Mouse (Mus musculus) gastrocnemius, postnatal 36 days (tissue): ENCODE data around the gene Dlgap1. TPM values are rescaled to one million over a fixed set of nuclear protein-coding genes. Genes with fewer than 3 reads are reported as not detected.

Source experiments
- DNase-seq, 2 experiments: peaks; one replicate each; pipeline ENCODE4 v3.0.0; 2022
- intact Hi-C: fragments of 180-260 bp; cut with DNase I; formaldehyde crosslinking; loops from one replicate; pipeline ENCODE4 v1.15.1; 2025
- total RNA-seq, 2 experiments: library from RNA; stranded (reverse); gene quantifications; 2 replicates each; pipeline ENCODE4 v1.2.3; 2021

Dlgap1 gene
- total RNA-seq, 2 experiments from 2014 or later, result 0.10 to 0.54 TPM

DNA sequence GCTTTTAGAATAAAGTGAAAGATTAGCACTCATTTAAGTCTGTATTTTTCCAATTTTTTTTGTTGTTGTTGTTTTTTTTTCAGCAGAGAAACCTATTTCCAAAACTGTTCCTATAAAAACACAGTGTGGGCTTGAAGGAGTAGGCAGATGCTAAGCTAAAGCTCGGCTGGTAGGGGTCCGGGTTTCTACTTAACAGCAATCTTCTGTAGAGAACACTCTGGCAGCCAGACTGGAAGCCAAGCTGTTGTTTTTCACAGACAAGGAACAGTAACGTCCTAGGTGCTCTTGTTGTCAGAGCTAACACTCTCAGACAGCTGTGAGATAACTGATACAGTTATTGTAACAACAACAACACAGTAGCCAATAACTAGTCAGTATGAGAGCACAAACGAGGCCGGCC is 468.4 kb downstream of the Dlgap1 start:
- no peak for DNase-seq
- intact Hi-C loops, result no loop called here

GRCm38 (mm10) chr17:70442976-70443375 is 474.1 kb downstream of the Dlgap1 start:
- DNase-seq, result no peak
- intact Hi-C loops, result no loop called here

- DNase-seq, result no peak
- intact Hi-C loops, result no loop called here
Observed at GRCm38 (mm10) chr17:70446451-70446850, 477.6 kb downstream of the Dlgap1 start.

- DNase-seq, result no peak
- intact Hi-C loops, result no loop called here
Observed at GRCm38 (mm10) chr17:70455036-70455435, 486.2 kb downstream of the Dlgap1 start.

GRCm38 (mm10) chr17:70457103-70457502 is 488.2 kb downstream of the Dlgap1 start:
- DNase-seq, result no peak
- intact Hi-C loops, result no loop called here

GRCm38 (mm10) chr17:70462231-70462630 is 493.4 kb downstream of the Dlgap1 start:
- intact Hi-C loops, result no loop called here
- DNase-seq, result no peak

- no peak for DNase-seq
- intact Hi-C loops, result no loop called here
Observed at GRCm38 (mm10) chr17:70462771-70463491, 494.1 kb downstream of the Dlgap1 start.

GRCm38 (mm10) chr17:70466413-70466812 is 497.5 kb downstream of the Dlgap1 start:
- no peak for DNase-seq
- intact Hi-C loops, result no loop called here

GRCm38 (mm10) chr17:70470970-70471371 is 502.1 kb downstream of the Dlgap1 start:
- intact Hi-C loops, result no loop called here
- DNase-seq, result no peak

- intact Hi-C loops, result no loop called here
Observed at GRCm38 (mm10) chr17:70472162-70472561, 503.3 kb downstream of the Dlgap1 start.

DNA sequence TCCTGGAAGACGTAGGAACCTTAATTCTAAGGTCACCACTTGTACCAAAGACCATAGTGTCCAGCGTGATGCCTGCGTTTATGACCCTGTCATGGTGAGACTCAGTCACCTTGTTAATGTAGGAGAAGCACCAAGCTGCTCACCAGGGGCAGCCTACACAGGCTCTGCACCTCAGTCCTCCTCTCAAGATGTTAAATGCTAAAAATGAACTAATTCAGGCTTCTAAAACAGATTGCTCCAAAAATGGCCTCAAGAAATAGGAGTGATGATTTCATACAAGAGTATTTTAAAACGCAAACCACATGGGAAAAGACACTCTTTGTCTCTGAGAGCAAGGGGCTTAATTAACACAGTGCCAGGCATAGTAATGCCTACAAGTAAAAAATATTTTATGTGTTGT is 505.0 kb downstream of the Dlgap1 start:
- intact Hi-C loops, result no loop called here
- no peak for DNase-seq

More at GRCm38 (mm10) chr17:70472162-70472561, 503.3 kb downstream of the Dlgap1 start:
- no peak for DNase-seq

DNA sequence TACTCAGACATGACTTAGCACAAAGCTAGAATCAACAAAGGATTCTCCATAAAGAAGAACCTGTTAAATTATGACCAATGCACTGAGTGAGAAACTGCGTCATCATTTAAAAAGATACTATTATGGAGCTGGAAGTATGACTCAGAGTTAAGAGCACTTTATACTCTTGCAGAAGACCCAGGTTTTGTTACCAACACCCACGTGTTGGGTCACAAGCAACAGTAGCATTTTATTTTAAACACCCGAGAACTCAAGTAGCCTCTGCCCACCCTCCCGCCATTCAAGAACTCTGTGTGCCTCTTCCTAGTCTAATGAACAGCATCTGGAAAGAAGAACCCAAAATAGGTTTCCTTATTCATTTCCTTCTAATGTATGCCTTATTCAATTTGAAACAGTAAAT is 514.8 kb downstream of the Dlgap1 start:
- no peak for DNase-seq
- intact Hi-C loops, result no loop called here

DNA sequence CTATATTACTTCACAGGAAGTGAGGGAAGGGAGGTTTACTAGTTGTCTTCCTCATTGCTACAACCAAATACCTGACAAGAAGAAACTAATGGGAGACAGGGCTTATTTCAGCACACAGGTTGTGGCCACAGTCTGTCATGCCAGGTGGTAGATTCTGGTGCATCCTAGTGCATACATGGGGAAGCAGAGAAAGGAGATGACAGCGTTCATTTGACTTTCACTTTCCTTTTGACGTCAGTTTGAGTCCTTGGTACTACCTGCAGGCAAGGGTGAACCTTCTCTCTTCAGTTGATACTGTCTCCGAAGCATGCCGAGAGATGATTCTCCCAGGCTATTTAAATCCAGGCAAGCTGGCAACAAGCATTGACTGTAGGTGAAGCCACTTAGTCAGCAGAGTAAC is 516.8 kb downstream of the Dlgap1 start:
- no peak for DNase-seq
- intact Hi-C loops, result no loop called here

DNA sequence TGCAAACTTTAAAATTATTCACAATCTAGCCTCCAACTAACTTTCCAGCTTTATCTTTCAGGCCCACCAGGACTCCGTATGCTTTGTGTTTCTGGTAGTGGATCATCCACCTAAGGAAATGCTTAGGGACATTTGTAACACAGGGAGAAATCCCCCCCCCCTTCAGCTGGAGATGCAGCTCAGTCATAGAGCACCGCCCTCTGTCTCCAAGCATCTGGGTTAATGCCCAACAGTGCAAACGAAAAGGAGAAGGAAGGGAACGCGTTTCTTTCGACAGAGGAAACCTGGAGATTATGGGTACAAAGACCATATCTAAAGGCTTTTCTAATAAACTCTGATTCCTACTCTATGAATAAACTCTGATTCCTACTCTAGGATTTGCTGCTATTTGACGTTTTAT is 517.4 kb downstream of the Dlgap1 start:
- no peak for DNase-seq
- intact Hi-C loops, result no loop called here

- intact Hi-C loops, result no loop called here
- no peak for DNase-seq
Observed at GRCm38 (mm10) chr17:70486831-70487230, 518.0 kb downstream of the Dlgap1 start.

DNA sequence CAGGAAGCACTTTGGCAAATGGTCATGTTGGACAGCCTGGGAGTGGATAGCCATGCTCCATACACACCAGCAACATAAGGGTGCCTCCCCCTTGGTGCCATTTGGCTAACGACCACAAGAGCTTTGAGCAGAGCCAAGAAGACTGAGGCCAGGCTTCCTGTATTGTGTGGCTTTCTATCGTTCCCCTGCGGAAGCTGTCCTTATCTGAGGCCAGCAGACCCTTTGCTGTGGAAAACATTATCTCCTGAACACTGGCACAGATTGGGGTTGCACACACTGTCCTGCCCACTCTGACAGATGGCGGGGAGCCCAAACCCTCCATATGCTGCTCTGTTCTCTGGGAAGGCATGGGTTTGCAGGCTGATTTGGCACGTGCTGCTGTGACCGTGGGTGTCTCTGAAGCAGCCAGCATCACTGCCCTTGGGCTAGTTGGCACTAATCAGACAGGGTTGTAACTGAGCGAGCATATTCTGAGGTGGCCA is 520.0 kb downstream of the Dlgap1 start:
- DNase-seq, result no peak
- intact Hi-C loops, result no loop called here

DNA sequence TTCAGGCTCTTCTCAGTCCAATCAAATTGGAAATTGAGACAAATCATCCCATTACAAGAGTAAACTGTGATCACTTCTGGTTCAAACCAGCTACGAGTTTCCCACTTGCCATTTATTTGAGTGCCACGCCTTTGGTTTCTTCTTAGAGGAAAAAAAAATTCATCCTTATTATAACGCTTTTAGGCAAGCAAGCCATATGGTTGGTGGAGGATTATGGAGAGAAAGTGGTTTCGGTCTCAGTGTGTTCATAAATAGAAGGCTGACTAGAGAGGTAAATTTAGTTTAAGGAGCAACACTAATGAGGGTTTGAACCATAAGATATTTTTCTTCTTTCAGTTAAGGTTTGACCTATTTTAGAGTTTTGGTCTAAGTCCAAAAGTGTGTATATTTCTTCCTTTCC is 522.7 kb downstream of the Dlgap1 start:
- no peak for DNase-seq
- intact Hi-C loops, result no loop called here

- no peak for DNase-seq
- intact Hi-C loops, result no loop called here
Observed at GRCm38 (mm10) chr17:70494338-70494737, 525.5 kb downstream of the Dlgap1 start.

GRCm38 (mm10) chr17:70498256-70498655 is 529.4 kb downstream of the Dlgap1 start:
- DNase-seq, result no peak
- intact Hi-C loops, result no loop called here

DNA sequence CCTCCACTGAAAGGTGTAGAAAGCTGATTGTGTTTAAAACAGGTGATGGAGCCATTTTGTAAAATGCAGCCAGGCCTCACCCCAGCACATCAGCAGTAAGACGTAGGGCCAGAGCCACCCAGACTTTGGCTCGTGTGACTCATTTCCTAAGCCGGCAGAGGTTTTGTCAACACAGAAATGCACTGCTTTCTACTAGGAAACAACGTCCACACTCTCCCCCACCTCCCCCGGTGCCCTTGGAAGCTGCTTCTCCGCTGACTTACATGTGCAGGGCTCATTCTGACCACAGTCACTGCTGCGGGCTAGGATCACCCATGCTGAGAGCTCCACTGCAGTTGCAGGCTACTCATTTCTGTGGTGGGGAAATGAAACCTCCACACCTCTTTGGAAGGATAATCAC is 533.1 kb downstream of the Dlgap1 start:
- DNase-seq, result no peak
- intact Hi-C loops, result no loop called here

GRCm38 (mm10) chr17:70507759-70508158 is 538.9 kb downstream of the Dlgap1 start:
- intact Hi-C loops, result no loop called here
- no peak for DNase-seq

DNA sequence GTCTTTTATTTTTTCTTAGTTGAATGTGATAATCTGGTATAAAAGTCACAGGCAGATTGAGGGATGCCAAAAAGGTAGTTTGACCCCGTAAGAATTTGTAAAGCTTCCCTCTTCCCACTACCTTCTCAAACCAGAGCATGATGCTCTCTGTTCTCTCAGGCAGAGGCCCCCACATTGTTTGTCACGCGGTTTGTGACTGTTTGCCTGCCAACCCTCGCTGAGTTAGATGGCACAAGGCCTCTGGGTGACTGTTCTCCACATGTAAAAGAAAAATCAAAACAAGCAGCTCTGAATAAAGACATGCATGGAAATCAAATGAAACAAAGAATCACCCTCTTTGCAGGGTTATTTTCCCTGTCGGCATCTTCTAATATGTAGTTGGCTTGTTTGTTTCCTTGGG is 541.6 kb downstream of the Dlgap1 start:
- intact Hi-C loops, result no loop called here
- DNase-seq, result no peak

GRCm38 (mm10) chr17:70511401-70511800 is 542.5 kb downstream of the Dlgap1 start:
- intact Hi-C loops, result no loop called here
- DNase-seq, result no peak
